Mouse (Mus musculus): ENCODE data around the gene Mrpl54. TPM values are rescaled to one million over a fixed set of nuclear protein-coding genes. Genes with fewer than 3 reads are reported as not detected.
"Not testable (repeated sequence)": the region's sequence is repeated elsewhere in the genome, so short reads cannot be mapped to it uniquely, and the experiment has no call there.

The Mrpl54 gene
- total RNA-seq, 2 experiments from 2014 or later: 121 to 141 TPM

GRCm38 (mm10) chr10:81229735-81230437 is 36.8 kb downstream of the Mrpl54 start:
- no peak for DNase-seq

- DNase-seq: not testable (repeated sequence)
These were observed 43.0 kb downstream of the Mrpl54 start for GRCm38 (mm10) chr10:81223731-81224130.

- peak in 1 of 2 experiments; percentile 59 for DNase-seq
These were observed 45.2 kb downstream of the Mrpl54 start for GRCm38 (mm10) chr10:81221402-81222015.

GRCm38 (mm10) chr10:81217964-81218363 is 48.8 kb downstream of the Mrpl54 start:
- DNase-seq: peak; percentile 66 to 77

- DNase-seq: not testable (repeated sequence)
These were observed 49.5 kb downstream of the Mrpl54 start for GRCm38 (mm10) chr10:81217267-81217666.

- DNase-seq: no peak
These were observed 49.9 kb downstream of the Mrpl54 start for GRCm38 (mm10) chr10:81216810-81217209.

GRCm38 (mm10) chr10:81216260-81216659 is 50.5 kb downstream of the Mrpl54 start:
- no peak for DNase-seq

Small RNAs within 50 kb of the gene (microRNA-seq; reads per million reads assigned to microRNA genes)
- gene Mir3057: 11.7 reads per million, percentile 27 among the genes with 10 or more reads in this experiment

Other genes with a start within 250 kb of the Mrpl54 start
- gene Diras1, start 241.3 kb downstream of the Mrpl54 start, total RNA-seq (2021): 1 to 10 TPM; 1.2 to 1.5 TPM
- 10 to 100 TPM; 33.2 to 68.5 TPM for gene Slc39a3, start 229.5 kb downstream of the Mrpl54 start, total RNA-seq (2021)
- 100 to 1,000 TPM; 223 to 227 TPM for gene Sgta, start 206.8 kb downstream of the Mrpl54 start, total RNA-seq (2021)
- 10 to 100 TPM; 51.5 to 56.6 TPM for gene Thop1, start 196.9 kb downstream of the Mrpl54 start, total RNA-seq (2021)
- gene Creb3l3, start 168.1 kb downstream of the Mrpl54 start, total RNA-seq (2021): 1 to 10 TPM in 1 of 2 experiments, under 1 TPM in 1; 0.36 to 2.1 TPM
- 100 to 1,000 TPM; 178 to 186 TPM for gene Map2k2, start 161.0 kb downstream of the Mrpl54 start, total RNA-seq (2021)
- gene Zbtb7a, start 131.7 kb downstream of the Mrpl54 start, total RNA-seq (2021): 10 to 100 TPM; 69.9 to 84.0 TPM
- gene Pias4, start 99.0 kb downstream of the Mrpl54 start, total RNA-seq (2021): 10 to 100 TPM; 26.7 to 28.2 TPM
- 1,000 to 10,000 TPM; 1,540 to 1,602 TPM for gene Eef2, start 90.3 kb downstream of the Mrpl54 start, total RNA-seq (2021)
- 10 to 100 TPM; 77.1 to 78.2 TPM for gene Dapk3, start 83.9 kb downstream of the Mrpl54 start, total RNA-seq (2021)
- gene 4930442H23Rik, start 83.1 kb downstream of the Mrpl54 start, total RNA-seq (2021): not detected
- gene Nmrk2, start 64.9 kb downstream of the Mrpl54 start, total RNA-seq (2021): not detected
- gene Atcay, start 36.1 kb downstream of the Mrpl54 start, total RNA-seq (2021): 1 to 10 TPM; 1.5 to 2.6 TPM
- 10 to 100 TPM in 1 of 2 experiments, 1 to 10 TPM in 1; 9.2 to 14.2 TPM for gene Zfr2, start 33.8 kb downstream of the Mrpl54 start, total RNA-seq (2021)
- gene Matk, start 14.0 kb downstream of the Mrpl54 start, total RNA-seq (2021): under 1 TPM; 0.36 to 0.86 TPM
- 100 to 1,000 TPM in 1 of 2 experiments, 10 to 100 TPM in 1; 78.8 to 109 TPM for gene Apba3, start within 50 bp of the Mrpl54 start, total RNA-seq (2021)
- under 1 TPM; 0.23 to 0.26 TPM for gene Tjp3, start 24.6 kb upstream of the Mrpl54 start, total RNA-seq (2021)
- 10 to 100 TPM; 37.2 to 40.9 TPM for gene Pip5k1c, start 26.0 kb upstream of the Mrpl54 start, total RNA-seq (2021)
- gene Cactin, start 54.2 kb upstream of the Mrpl54 start, total RNA-seq (2021): 10 to 100 TPM; 37.9 to 39.1 TPM
- gene Tbxa2r, start 61.8 kb upstream of the Mrpl54 start, total RNA-seq (2021): 10 to 100 TPM; 53.2 to 53.9 TPM
- 1 to 10 TPM; 3.5 to 7.7 TPM for gene Gipc3, start 76.3 kb upstream of the Mrpl54 start, total RNA-seq (2021)
- gene Hmg20b, start 83.5 kb upstream of the Mrpl54 start, total RNA-seq (2021): 10 to 100 TPM; 88.9 to 92.3 TPM
- 10 to 100 TPM; 16.7 to 22.7 TPM for gene Mfsd12, start 90.6 kb upstream of the Mrpl54 start, total RNA-seq (2021)
- 1 to 10 TPM; 1.0 to 3.1 TPM for gene 4930404N11Rik, start 98.9 kb upstream of the Mrpl54 start, total RNA-seq (2021)
- 10 to 100 TPM; 37.8 to 49.0 TPM for gene Fzr1, start 111.6 kb upstream of the Mrpl54 start, total RNA-seq (2021)
- 10 to 100 TPM; 48.9 to 54.0 TPM for gene Dohh, start 117.5 kb upstream of the Mrpl54 start, total RNA-seq (2021)
- gene Gm48551, start 117.5 kb upstream of the Mrpl54 start, total RNA-seq (2021): 1 to 10 TPM; 1.1 to 1.7 TPM
- 1 to 10 TPM in 1 of 2 experiments, not detected in 1; 1.5 TPM for gene Gm48552, start 122.1 kb upstream of the Mrpl54 start, total RNA-seq (2021)
- gene Smim24, start 126.1 kb upstream of the Mrpl54 start, total RNA-seq (2021): 1 to 10 TPM; 1.2 to 1.6 TPM
- gene Nfic, start 188.7 kb upstream of the Mrpl54 start, total RNA-seq (2021): 100 to 1,000 TPM in 1 of 2 experiments, 10 to 100 TPM in 1; 93.2 to 114 TPM
- gene Celf5, start 215.8 kb upstream of the Mrpl54 start, total RNA-seq (2021): 1 to 10 TPM in 1 of 2 experiments, under 1 TPM in 1; 0.20 to 1.2 TPM
- gene Ncln, start 229.5 kb upstream of the Mrpl54 start, total RNA-seq (2021): 100 to 1,000 TPM; 123 to 125 TPM
- 1 to 10 TPM; 1.1 to 1.2 TPM for gene S1pr4, start 233.2 kb upstream of the Mrpl54 start, total RNA-seq (2021)

Measured in adrenal gland, postnatal 36 days (tissue).